Mouse (Mus musculus) heart, postnatal 0 days (tissue): Measurements from ENCODE around the gene Ptprn2.

Source experiments
- CTCF ChIP-seq: IDR thresholded peaks from 2 replicates; pipeline ENCODE4 v1.5.1; 2016; ENCODE audit warnings: antibody characterized with exemption, control low read depth, low read depth
- EP300 ChIP-seq: IDR thresholded peaks from 2 replicates; pipeline ENCODE4 v1.6.1; 2016; ENCODE audit warnings: antibody characterized with exemption, low read depth

- TF ChIP-seq CTCF (no peak), EP300 (no peak)
Observed at GRCm38 (mm10) chr12:116773344-116773743, 287.8 kb downstream of the Ptprn2 start.
